Mouse (Mus musculus) E14TG2a.4 (cell line): ENCODE results near the gene Tlr11.

ENCODE experiments used
- H3K27me3 ChIP-seq: 2 replicates; pipeline ENCODE4 v1.6.1; 2014; ENCODE audit warnings: low read length, control low read depth; ENCODE audit not compliant: insufficient read depth
- H3K36me3 ChIP-seq: 2 replicates; pipeline ENCODE4 v1.6.1; 2014; ENCODE audit warnings: low read length, control low read depth; ENCODE audit not compliant: insufficient read depth
- H3K4me1 ChIP-seq: replicated peaks from 2 replicates; pipeline ENCODE4 v1.6.1; 2014; ENCODE audit warnings: low read depth, low read length, control low read depth
- H3K4me3 ChIP-seq: replicated peaks from 2 replicates; pipeline ENCODE4 v1.5.1; 2014; ENCODE audit warnings: mild to moderate bottlenecking, low read length
- H3K9me3 ChIP-seq: 2 replicates; pipeline ENCODE4 v1.6.1; 2014; ENCODE audit warnings: low read length, control low read depth
- CTCF ChIP-seq: conservative IDR thresholded peaks from 2 replicates; pipeline ENCODE4 v1.5.1; 2014; ENCODE audit warnings: low read length
- NANOG ChIP-seq: IDR thresholded peaks from 2 replicates; pipeline ENCODE4 v1.6.1; 2014; ENCODE audit warnings: borderline replicate concordance, low read length, mixed read lengths
- POU5F1 ChIP-seq: IDR thresholded peaks from 2 replicates; pipeline ENCODE4 v1.6.1; 2014; ENCODE audit warnings: low read length, borderline replicate concordance

Tlr11 gene

DNA sequence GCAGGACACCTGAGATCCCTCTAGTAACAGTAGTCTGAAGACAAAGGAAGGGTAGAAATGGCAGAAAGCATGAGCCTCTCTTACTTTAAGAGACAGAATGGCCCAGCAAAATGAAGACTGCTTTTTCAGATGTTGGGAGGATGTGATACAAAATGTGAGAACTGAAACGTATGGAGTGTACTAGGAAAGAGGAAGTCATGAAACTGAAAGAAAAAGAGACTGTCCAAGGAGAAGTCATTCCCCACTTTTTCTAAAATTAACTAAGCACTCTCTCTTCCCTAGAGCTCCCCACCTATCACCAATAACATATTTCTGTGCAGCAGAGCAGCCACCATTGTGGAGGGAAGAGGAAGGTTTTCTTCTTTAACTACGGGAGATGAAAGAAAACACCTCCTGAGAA, at the start of gene Tlr11:
Gene Tlr11, plus strand, starts transcription at position 322 of the 400 bp plus-strand sequence.
- Histone ChIP-seq H3K27me3 (no peaks in the 10 kb centered on the region), H3K4me1 (no peaks in the 10 kb centered on the region), H3K9me3 (peaks cover 17% of the 10 kb centered on the region), H3K36me3 (no peaks in the 10 kb centered on the region), H3K4me3 (no peak within 1 kb of the TSS)
- TF ChIP-seq NANOG (no peak), POU5F1 (no peak), CTCF (no peak)

DNA sequence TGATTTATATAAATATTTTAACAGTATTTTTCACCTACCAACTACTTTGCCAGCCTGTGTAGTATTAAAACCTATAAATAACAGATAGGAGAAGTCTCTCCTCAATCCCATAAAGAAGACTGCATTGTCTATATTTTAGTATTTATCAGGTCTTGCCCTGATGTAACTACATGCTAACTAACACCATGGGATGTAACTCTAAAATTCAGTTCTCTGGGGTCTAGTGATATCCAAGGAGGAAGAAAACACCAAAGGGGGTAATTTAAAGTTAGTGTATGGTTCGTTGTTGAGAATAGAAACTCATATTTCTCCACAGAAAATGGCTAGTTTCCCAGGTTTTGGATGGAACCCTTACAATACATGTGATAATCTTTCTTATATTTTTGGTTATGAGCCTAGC, 31.1 kb upstream of the Tlr11 start, which contains the start of gene Olfr734:
Gene Olfr734, minus strand, starts transcription at position 101 of the 400 bp plus-strand sequence.
- no peak for TF ChIP-seq NANOG
- no peak for TF ChIP-seq POU5F1
- no peak for TF ChIP-seq CTCF
- H3K36me3 ChIP-seq = no peaks in the 10 kb centered on the region
- H3K4me3 ChIP-seq = no peak within 1 kb of the TSS
- peaks cover 7% of the 10 kb centered on the region; the same call in 1 of the 2 replicates for H3K9me3 ChIP-seq
- no peaks in the 10 kb centered on the region for H3K27me3 ChIP-seq
- no peaks in the 10 kb centered on the region for H3K4me1 ChIP-seq

DNA sequence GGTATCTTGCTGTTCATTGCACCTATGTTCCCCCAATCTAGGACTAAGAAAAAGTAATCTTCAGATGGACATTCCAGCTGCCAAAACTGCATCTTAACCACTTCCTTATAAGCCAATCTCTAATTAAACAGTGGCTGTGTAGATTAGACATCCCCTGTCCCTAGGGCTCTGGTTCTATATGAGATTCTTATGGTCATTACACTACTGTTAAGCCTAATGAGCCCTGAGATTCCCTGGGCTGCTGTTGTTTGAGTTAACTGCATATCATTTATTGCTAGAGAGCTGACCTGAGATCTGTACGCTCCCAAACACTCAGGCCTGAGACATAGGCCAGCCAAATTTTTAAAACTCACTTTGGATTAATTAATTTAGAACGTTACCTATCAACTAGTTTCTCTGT, 8.9 kb upstream of the Tlr11 start, which contains the start of gene Olfr735:
Gene Olfr735, minus strand, starts transcription at position 77 of the 400 bp plus-strand sequence.
- TF ChIP-seq POU5F1 = no peak
- TF ChIP-seq CTCF = no peak
- no peak for TF ChIP-seq NANOG
- no peaks in the 10 kb centered on the region for H3K36me3 ChIP-seq
- no peaks in the 10 kb centered on the region for H3K4me1 ChIP-seq

GRCm38 (mm10) chr14:50352438-50352837, 5.3 kb upstream of the Tlr11 start:
- H3K27me3 ChIP-seq = no peaks in the 10 kb centered on the region
- peaks cover 17% of the 10 kb centered on the region for H3K9me3 ChIP-seq
- H3K4me1 ChIP-seq = no peaks in the 10 kb centered on the region
- H3K4me3 ChIP-seq = no peak overlapping the region
- no peaks in the 10 kb centered on the region for H3K36me3 ChIP-seq
- TF ChIP-seq CTCF (peak; percentile 59), NANOG (no peak)

More for the DNA sequence above, 8.9 kb upstream of the Tlr11 start, which contains the start of gene Olfr735:
- Histone ChIP-seq H3K27me3 (no peaks in the 10 kb centered on the region), H3K4me3 (no peak within 1 kb of the TSS), H3K9me3 (no peaks in the 10 kb centered on the region)

GRCm38 (mm10) chr14:50356725-50357124, 989 bp upstream of the Tlr11 start:
- Histone ChIP-seq H3K36me3 (no peaks in the 10 kb centered on the region), H3K27me3 (no peaks in the 10 kb centered on the region), H3K4me3 (no peak overlapping the region), H3K4me1 (no peaks in the 10 kb centered on the region), H3K9me3 (peaks cover 17% of the 10 kb centered on the region)
- TF ChIP-seq NANOG (no peak), CTCF (no peak), POU5F1 (no peak)

DNA sequence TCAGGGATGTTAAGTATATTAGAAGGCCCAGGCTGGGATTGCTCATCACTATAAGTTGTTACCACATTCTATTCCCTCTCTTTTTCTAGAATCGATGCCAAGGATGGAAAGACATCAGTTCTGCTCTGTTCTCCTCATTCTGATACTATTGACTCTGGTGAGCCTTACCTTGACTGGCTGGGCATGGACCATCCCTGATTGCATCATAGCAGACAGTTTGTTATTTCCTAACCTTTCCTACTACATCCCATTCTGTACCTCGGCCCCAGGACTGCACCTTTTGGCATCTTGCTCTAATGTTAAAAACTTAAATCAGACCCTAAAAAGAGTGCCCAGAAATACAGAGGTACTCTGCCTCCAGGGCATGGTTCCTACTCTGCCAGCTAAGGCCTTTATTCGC, 2.8 kb downstream of the Tlr11 start:
- no peak overlapping the region for H3K4me3 ChIP-seq
- TF ChIP-seq POU5F1 = no peak
- TF ChIP-seq CTCF = no peak
- no peak for TF ChIP-seq NANOG
- peaks cover 4% of the 10 kb centered on the region; the same call in 1 of the 2 replicates for H3K9me3 ChIP-seq

DNA sequence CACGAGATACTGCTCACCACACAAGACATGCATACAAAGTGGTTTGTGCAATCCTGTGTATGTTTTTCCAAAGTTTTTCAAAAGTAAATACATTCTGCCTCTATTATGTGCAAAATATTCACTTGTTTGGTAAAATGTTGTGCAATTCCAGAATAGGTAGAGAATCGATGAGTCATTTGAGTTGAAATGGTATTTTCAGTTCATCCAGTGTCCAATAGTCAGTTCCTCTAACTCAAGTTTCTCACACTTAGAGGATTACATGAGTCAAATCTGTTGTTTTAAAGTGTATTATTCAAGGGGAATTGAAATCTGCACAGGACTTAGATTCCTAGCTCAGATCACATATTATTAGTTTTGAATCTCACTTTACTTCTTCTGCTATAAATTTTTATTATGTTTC, 5.8 kb downstream of the Tlr11 start:
- no peak overlapping the region for H3K4me3 ChIP-seq
- H3K9me3 ChIP-seq = no peaks in the 10 kb centered on the region
- H3K36me3 ChIP-seq = no peaks in the 10 kb centered on the region
- no peaks in the 10 kb centered on the region for H3K4me1 ChIP-seq
- no peaks in the 10 kb centered on the region for H3K27me3 ChIP-seq
- no peak for TF ChIP-seq CTCF
- TF ChIP-seq NANOG = no peak
- TF ChIP-seq POU5F1 = no peak

More for the DNA sequence above, 2.8 kb downstream of the Tlr11 start:
- Histone ChIP-seq H3K27me3 (no peaks in the 10 kb centered on the region), H3K36me3 (no peaks in the 10 kb centered on the region), H3K4me1 (no peaks in the 10 kb centered on the region)

GRCm38 (mm10) chr14:50380863-50381262, 23.1 kb downstream of the Tlr11 start, which contains the start of gene Olfr736:
TSS of gene Olfr736 (plus strand) at chr14:50381163.
- Histone ChIP-seq H3K4me1 (no peaks in the 10 kb centered on the region), H3K27me3 (no peaks in the 10 kb centered on the region), H3K36me3 (no peaks in the 10 kb centered on the region), H3K9me3 (no peaks in the 10 kb centered on the region), H3K4me3 (no peak within 1 kb of the TSS)
- no peak for TF ChIP-seq NANOG
- no peak for TF ChIP-seq POU5F1
- no peak for TF ChIP-seq CTCF

- Histone ChIP-seq H3K27me3 (no peaks in the 10 kb centered on the region), H3K36me3 (no peaks in the 10 kb centered on the region), H3K4me1 (no peaks in the 10 kb centered on the region), H3K4me3 (no peak within 1 kb of the TSS), H3K9me3 (no peaks in the 10 kb centered on the region)
- no peak for TF ChIP-seq CTCF
- no peak for TF ChIP-seq NANOG
- TF ChIP-seq POU5F1 = no peak
Measured at GRCm38 (mm10) chr14:50407268-50407667, 49.6 kb downstream of the Tlr11 start, which contains the start of gene Olfr738. TSS of gene Olfr738 (plus strand) at chr14:50407568.
